Mouse (Mus musculus): ENCODE data around the gene Clic5.

DNA sequence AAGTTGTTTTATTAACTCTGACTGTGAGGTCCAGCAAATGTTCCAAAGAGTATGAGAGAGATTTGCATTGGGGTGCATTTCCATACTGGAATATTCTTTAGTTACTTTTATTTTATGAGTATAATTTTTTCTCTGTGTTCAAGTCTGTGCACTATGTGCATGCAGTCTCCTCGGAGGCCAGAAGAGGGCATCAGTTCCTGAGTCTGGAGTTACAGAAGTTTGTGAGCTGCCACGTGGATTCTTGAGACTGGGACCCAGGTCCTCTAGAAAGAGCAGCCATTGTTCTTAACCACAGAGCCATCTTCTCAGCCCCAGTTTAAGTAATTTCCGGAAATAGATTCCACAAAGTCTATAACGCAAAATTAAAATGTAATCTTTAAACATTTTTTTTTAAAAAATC lies 20.5 kb downstream of the Clic5 start:
- TF ChIP-seq CTCF (IDR thresholded peaks at IDR 0.05; ENCODE audit: extremely low read depth, insufficient read length, insufficient replicate concordance, low read depth, low read length) (peak; percentile 25; the same call in 1 of the 2 replicates), POLR2A (IDR thresholded peaks at IDR 0.05; ENCODE audit: low read depth, low read length) (no peak)
